Mouse (Mus musculus): Measurements from ENCODE around the gene Zfp697. TPM values are rescaled to one million over a fixed set of nuclear protein-coding genes. Genes with fewer than 3 reads are reported as not detected.
A peak's percentile ranks its signal among the peaks of the same experiment; 100 is the strongest.
"Not testable (repeated sequence)": the region's sequence is repeated elsewhere in the genome, so short reads cannot be mapped to it uniquely, and the experiment has no call there.

Gene Zfp697
- 21.7 and 28.9 TPM in 2 replicates for polyA plus RNA-seq (2014; fragmentation: Nextera tagmentation; extraction: Ambion mirVana)

- no peaks in the 10 kb centered on the region for H3K27me3 ChIP-seq (ENCODE audit: control insufficient read depth, insufficient read depth, low read length)
- WGBS = under 1% methylated on average over 42 of the region's 42 CpGs
- peak within 1 kb of the TSS; percentile 94 for H3K9ac ChIP-seq (replicated peaks; ENCODE audit: low read depth, low read length)
- ATAC-seq (ENCODE audit: low read depth) = peak; percentile 95
- peak within 1 kb of the TSS; percentile 94 for H3K4me3 ChIP-seq (ENCODE audit: low read depth, low read length)
- H3K4me1 ChIP-seq (ENCODE audit: control insufficient read depth, insufficient read depth, low read length) = 0 out of 2 replicates have a peak, but pooled peaks cover 11% of the 10 kb centered on the region
- peak within 1 kb of the TSS; percentile 91 for H3K27ac ChIP-seq (ENCODE audit: low read depth, low read length)
- H3K4me2 ChIP-seq (ENCODE audit: low read depth, low read length) = peak within 1 kb of the TSS; percentile 85
- H3K9me3 ChIP-seq (ENCODE audit: control insufficient read depth, low read length) = no peaks in the 10 kb centered on the region
- no peaks in the 10 kb centered on the region for H3K36me3 ChIP-seq (ENCODE audit: control insufficient read depth, insufficient read depth, low read length)
These were observed at the start of gene Zfp697 for GRCm38 (mm10) chr3:98382246-98382939. Gene Zfp697 (plus strand): TSS chr3:98382461.

GRCm38 (mm10) chr3:98334010-98334409 is 48.3 kb upstream of the Zfp697 start:
- no peak overlapping the region for H3K4me3 ChIP-seq (ENCODE audit: low read depth, low read length)
- H3K27ac ChIP-seq (ENCODE audit: low read depth, low read length) = no peak overlapping the region
- no peak overlapping the region for H3K9ac ChIP-seq (replicated peaks; ENCODE audit: low read depth, low read length)
- no peaks in the 10 kb centered on the region for H3K9me3 ChIP-seq (ENCODE audit: control insufficient read depth, low read length)
- H3K4me2 ChIP-seq (ENCODE audit: low read depth, low read length) = no peak overlapping the region
- no peaks in the 10 kb centered on the region for H3K27me3 ChIP-seq (ENCODE audit: control insufficient read depth, insufficient read depth, low read length)
- 0 out of 2 replicates have a peak, but pooled peaks cover 8% of the 10 kb centered on the region for H3K4me1 ChIP-seq (ENCODE audit: control insufficient read depth, insufficient read depth, low read length)
- H3K36me3 ChIP-seq (ENCODE audit: control insufficient read depth, insufficient read depth, low read length) = no peaks in the 10 kb centered on the region
- ATAC-seq (ENCODE audit: low read depth) = no peak
- 92% methylated on average over 2 of the region's 2 CpGs for WGBS

- no peak overlapping the region for H3K9ac ChIP-seq (replicated peaks; ENCODE audit: low read depth, low read length)
- H3K27me3 ChIP-seq (ENCODE audit: control insufficient read depth, insufficient read depth, low read length) = no peaks in the 10 kb centered on the region
- H3K4me3 ChIP-seq (ENCODE audit: low read depth, low read length) = no peak overlapping the region
- H3K4me2 ChIP-seq (ENCODE audit: low read depth, low read length) = no peak overlapping the region
- ATAC-seq (ENCODE audit: low read depth) = no peak
- H3K27ac ChIP-seq (ENCODE audit: low read depth, low read length) = no peak overlapping the region
- no peaks in the 10 kb centered on the region for H3K36me3 ChIP-seq (ENCODE audit: control insufficient read depth, insufficient read depth, low read length)
- 0 out of 2 replicates have a peak, but pooled peaks cover 8% of the 10 kb centered on the region for H3K4me1 ChIP-seq (ENCODE audit: control insufficient read depth, insufficient read depth, low read length)
- H3K9me3 ChIP-seq (ENCODE audit: control insufficient read depth, low read length) = no peaks in the 10 kb centered on the region
These were observed 46.9 kb upstream of the Zfp697 start for GRCm38 (mm10) chr3:98335331-98335730.

DNA sequence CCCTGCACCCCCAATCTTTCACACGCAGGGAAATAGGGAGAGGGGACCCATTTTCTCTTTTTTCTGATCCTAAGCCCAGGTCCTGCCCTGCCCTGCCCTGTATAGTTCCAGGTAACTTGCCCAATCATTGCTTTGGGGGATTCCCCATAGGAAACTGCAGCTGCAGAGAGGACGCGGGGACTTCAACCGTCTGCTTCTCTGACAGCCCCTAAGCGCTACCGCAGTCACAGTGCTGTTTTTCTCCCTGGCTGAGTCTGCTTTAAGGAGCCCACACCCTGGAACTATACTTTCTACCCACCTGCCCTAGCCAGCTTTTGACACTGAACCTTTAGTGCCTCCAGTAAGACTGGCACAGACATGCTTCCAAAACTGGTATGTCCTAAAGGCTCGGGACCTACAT is 46.4 kb upstream of the Zfp697 start:
- Histone ChIP-seq H3K9me3 (ENCODE audit: control insufficient read depth, low read length) (no peaks in the 10 kb centered on the region), H3K27me3 (ENCODE audit: control insufficient read depth, insufficient read depth, low read length) (no peaks in the 10 kb centered on the region), H3K36me3 (ENCODE audit: control insufficient read depth, insufficient read depth, low read length) (no peaks in the 10 kb centered on the region), H3K4me3 (ENCODE audit: low read depth, low read length) (no peak overlapping the region), H3K4me1 (ENCODE audit: control insufficient read depth, insufficient read depth, low read length) (0 out of 2 replicates have a peak, but pooled peaks cover 8% of the 10 kb centered on the region), H3K4me2 (ENCODE audit: low read depth, low read length) (no peak overlapping the region), H3K9ac (replicated peaks; ENCODE audit: low read depth, low read length) (no peak overlapping the region), H3K27ac (ENCODE audit: low read depth, low read length) (no peak overlapping the region)
- no peak for ATAC-seq (ENCODE audit: low read depth)
- WGBS = 73% methylated on average over 7 of the region's 7 CpGs

DNA sequence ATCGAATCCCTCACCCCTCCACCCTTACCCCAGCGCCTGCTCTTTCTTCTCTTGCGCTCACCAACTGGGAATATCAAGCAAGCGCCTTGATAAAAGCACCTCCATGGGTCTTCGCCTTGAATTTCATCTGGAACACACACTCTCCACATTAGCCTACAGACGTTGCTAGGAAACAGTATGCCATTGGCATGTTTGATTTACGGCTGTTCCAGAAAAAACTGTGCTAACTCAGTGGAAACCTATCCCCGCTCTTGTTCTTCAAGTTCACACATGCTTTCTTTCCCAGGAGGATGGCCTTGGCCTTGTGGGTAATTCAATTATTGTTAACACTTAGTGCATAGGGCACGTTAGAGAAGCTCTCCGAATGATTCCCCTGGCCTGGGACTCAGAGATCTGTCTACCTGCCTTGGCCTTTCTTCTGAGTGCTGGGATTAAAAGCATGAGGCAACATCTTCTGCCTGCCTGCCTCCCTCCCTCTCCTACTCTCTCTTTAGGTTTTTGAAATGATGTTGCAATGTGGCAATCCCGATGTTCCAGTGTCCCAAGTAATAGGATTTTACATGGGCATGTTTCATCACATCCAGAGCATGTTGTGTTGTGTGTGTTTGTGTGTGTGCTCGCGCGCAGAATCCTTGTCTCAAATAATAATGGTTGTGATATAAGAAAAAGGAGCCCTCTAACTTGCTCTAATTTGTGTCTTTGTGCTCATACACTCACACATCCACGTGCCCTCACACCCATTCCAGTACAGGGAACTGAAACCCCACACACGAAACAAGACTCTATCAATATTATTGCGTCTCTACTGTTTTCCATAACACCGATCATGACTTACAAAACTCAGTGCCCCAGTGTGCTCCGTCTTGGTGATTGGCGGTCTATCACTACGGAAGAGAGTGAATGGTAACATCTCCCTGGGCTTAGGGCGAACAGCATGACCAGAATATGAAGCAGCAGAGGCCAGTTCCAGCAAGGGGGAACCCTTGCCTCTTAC is 45.3 kb upstream of the Zfp697 start:
- Histone ChIP-seq H3K27ac (ENCODE audit: low read depth, low read length) (0 out of 2 replicates have a peak overlapping the region, but pooled peaks have one; percentile 22), H3K4me3 (ENCODE audit: low read depth, low read length) (peak overlapping the region; percentile 56; the same call in 1 of the 2 replicates), H3K36me3 (ENCODE audit: control insufficient read depth, insufficient read depth, low read length) (no peaks in the 10 kb centered on the region), H3K9me3 (ENCODE audit: control insufficient read depth, low read length) (no peaks in the 10 kb centered on the region), H3K9ac (replicated peaks; ENCODE audit: low read depth, low read length) (no peak overlapping the region), H3K4me1 (ENCODE audit: control insufficient read depth, insufficient read depth, low read length) (0 out of 2 replicates have a peak, but pooled peaks cover 8% of the 10 kb centered on the region), H3K27me3 (ENCODE audit: control insufficient read depth, insufficient read depth, low read length) (no peaks in the 10 kb centered on the region), H3K4me2 (ENCODE audit: low read depth, low read length) (peak overlapping the region; percentile 99; the same call in 1 of the 2 replicates)
- peak; percentile 23; the same call in 1 of the 2 replicates for ATAC-seq (ENCODE audit: low read depth)
- 52% methylated on average over 22 of the region's 22 CpGs for WGBS

DNA sequence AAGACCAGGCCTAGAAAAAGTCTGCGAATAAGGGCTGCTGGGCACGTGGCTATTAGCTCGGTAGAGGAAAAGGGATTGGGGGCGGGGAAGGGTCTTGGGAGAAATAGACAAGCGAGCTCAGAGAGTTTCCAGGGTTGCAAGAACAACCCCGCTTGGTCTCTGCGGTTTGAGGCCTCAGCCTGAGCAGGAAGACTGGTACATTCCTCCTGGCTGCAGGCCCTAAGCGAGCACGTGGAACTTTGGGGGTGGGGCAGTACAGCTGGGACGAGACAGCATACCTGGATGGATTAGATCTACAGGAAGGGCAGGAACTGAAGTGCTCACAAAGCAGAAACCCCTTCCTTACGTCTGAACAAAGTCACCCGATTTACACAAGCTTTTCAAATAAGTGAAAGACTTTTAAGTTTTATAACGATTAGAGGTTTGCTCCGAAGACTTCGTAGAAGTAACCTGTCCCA is 43.6 kb upstream of the Zfp697 start:
- Histone ChIP-seq H3K4me3 (ENCODE audit: low read depth, low read length) (peak overlapping the region; percentile 56), H3K4me1 (ENCODE audit: control insufficient read depth, insufficient read depth, low read length) (0 out of 2 replicates have a peak, but pooled peaks cover 8% of the 10 kb centered on the region), H3K27ac (ENCODE audit: low read depth, low read length) (peak overlapping the region; percentile 48; the same call in 1 of the 2 replicates), H3K4me2 (ENCODE audit: low read depth, low read length) (peak overlapping the region; percentile 99), H3K9ac (replicated peaks; ENCODE audit: low read depth, low read length) (peak overlapping the region; percentile 54), H3K9me3 (ENCODE audit: control insufficient read depth, low read length) (no peaks in the 10 kb centered on the region), H3K27me3 (ENCODE audit: control insufficient read depth, insufficient read depth, low read length) (no peaks in the 10 kb centered on the region), H3K36me3 (ENCODE audit: control insufficient read depth, insufficient read depth, low read length) (no peaks in the 10 kb centered on the region)
- 5% methylated on average over 15 of the region's 15 CpGs for WGBS
- ATAC-seq (ENCODE audit: low read depth) = peak; percentile 35; the same call in 1 of the 2 replicates

- peak overlapping the region; percentile 99 for H3K4me2 ChIP-seq (ENCODE audit: low read depth, low read length)
- under 1% methylated on average over 46 of the region's 46 CpGs for WGBS
- H3K9me3 ChIP-seq (ENCODE audit: control insufficient read depth, low read length) = no peaks in the 10 kb centered on the region
- peak overlapping the region; percentile 56 for H3K4me3 ChIP-seq (ENCODE audit: low read depth, low read length)
- H3K27me3 ChIP-seq (ENCODE audit: control insufficient read depth, insufficient read depth, low read length) = no peaks in the 10 kb centered on the region
- peak overlapping the region; percentile 48; the same call in 1 of the 2 replicates for H3K27ac ChIP-seq (ENCODE audit: low read depth, low read length)
- 0 out of 2 replicates have a peak, but pooled peaks cover 8% of the 10 kb centered on the region for H3K4me1 ChIP-seq (ENCODE audit: control insufficient read depth, insufficient read depth, low read length)
- no peaks in the 10 kb centered on the region for H3K36me3 ChIP-seq (ENCODE audit: control insufficient read depth, insufficient read depth, low read length)
- peak overlapping the region; percentile 54 for H3K9ac ChIP-seq (replicated peaks; ENCODE audit: low read depth, low read length)
- ATAC-seq (ENCODE audit: low read depth) = peak; percentile 60
These were observed 43.1 kb upstream of the Zfp697 start for GRCm38 (mm10) chr3:98339097-98339705.

- Histone ChIP-seq H3K9ac (replicated peaks; ENCODE audit: low read depth, low read length) (peak within 1 kb of the TSS; percentile 54), H3K4me3 (ENCODE audit: low read depth, low read length) (peak within 1 kb of the TSS; percentile 56), H3K4me2 (ENCODE audit: low read depth, low read length) (peak within 1 kb of the TSS; percentile 99), H3K27ac (ENCODE audit: low read depth, low read length) (peak within 1 kb of the TSS; percentile 48; the same call in 1 of the 2 replicates)
- H3K36me3 ChIP-seq (ENCODE audit: control insufficient read depth, insufficient read depth, low read length); H3K9me3 ChIP-seq (ENCODE audit: control insufficient read depth, low read length); H3K4me1 ChIP-seq (ENCODE audit: control insufficient read depth, insufficient read depth, low read length); H3K27me3 ChIP-seq (ENCODE audit: control insufficient read depth, insufficient read depth, low read length): not testable (repeated sequence)
- under 1% methylated on average over 10 of the region's 10 CpGs for WGBS
- peak; percentile 70 for ATAC-seq (ENCODE audit: low read depth)
These were observed 42.6 kb upstream of the Zfp697 start, which contains the start of gene Phgdh for GRCm38 (mm10) chr3:98339706-98340109. Gene Phgdh (minus strand): TSS chr3:98339990.

Measured in neural tube, embryonic 14.5 days (tissue).